Mouse (Mus musculus) bone marrow macrophage, adult 2 months (primary cell): Measurements from ENCODE around the gene Spib.

Source experiments
- CTCF ChIP-seq: IDR thresholded peaks from 2 replicates; pipeline ENCODE4 v1.5.1; 2012; ENCODE audit warnings: low read depth, mild to moderate bottlenecking, low read length, moderate library complexity
- POLR2A ChIP-seq: IDR thresholded peaks from 2 replicates; pipeline ENCODE4 v1.6.1; 2012; ENCODE audit warnings: mild to moderate bottlenecking, low read depth, low read length, borderline replicate concordance

DNA sequence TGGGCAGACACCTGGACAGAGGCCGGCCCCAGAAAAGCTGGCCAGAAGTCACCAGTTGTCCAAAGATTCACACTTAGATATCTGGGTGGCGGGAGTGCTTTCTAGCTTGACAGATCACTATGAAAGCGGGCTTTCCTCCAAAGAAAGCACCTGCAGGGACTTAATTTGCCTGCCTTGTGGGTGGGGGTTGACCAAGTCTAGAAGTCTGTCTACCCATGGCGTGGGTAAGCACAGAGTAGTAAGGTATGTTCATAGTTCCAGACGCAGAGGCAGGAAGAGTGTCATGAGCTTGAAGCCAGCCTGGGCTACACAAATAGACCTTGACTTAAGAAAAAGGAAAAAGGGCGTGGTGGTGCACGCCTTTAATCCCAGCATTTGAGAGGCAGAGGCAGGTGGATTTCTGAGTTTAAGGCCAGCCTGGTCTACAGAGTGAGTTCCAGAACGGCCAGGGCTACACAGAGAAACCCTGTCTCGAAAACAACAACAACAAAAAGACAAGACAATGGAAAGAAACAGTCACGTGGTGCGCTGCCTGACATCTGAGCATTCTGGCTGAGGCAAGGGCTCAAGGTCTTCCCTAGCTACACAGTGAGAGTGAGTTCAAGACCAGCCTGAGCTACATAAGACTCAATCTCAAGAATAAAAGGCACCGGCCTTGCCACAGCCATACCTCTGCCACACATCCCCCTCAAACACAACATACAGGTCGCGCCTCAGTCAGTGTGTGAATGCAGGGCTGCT, 5.3 kb downstream of the Spib start:
- no peak for TF ChIP-seq CTCF
- TF ChIP-seq POLR2A, result no peak
